Mouse (Mus musculus): ENCODE results near the gene Fam219a. TPM values are rescaled to one million over a fixed set of nuclear protein-coding genes. Genes with fewer than 3 reads are reported as not detected.
A peak's percentile ranks its signal among the peaks of the same experiment; 100 is the strongest.

Gene Fam219a
- polyA plus RNA-seq, 1 experiment from 2014 or later, result 67.6 TPM

- no peak overlapping the region for H3K4me3 ChIP-seq (ENCODE audit: inconsistent target)
- no peaks in the 10 kb centered on the region for H3K36me3 ChIP-seq (ENCODE audit: inconsistent target)
- 96% methylated on average over 7 of the region's 7 CpGs for WGBS (ENCODE audit: missing documents)
- no peaks in the 10 kb centered on the region for H3K79me2 ChIP-seq (ENCODE audit: inconsistent target)
- no peak overlapping the region for H3K27ac ChIP-seq
These were observed 76.4 kb downstream of the Fam219a start for GRCm38 (mm10) chr4:41492951-41493350.

GRCm38 (mm10) chr4:41481601-41482017, 87.7 kb downstream of the Fam219a start:
- 82% methylated on average over 6 of the region's 6 CpGs for WGBS (ENCODE audit: missing documents)
- 0 out of 2 replicates have a peak, but pooled peaks cover 17% of the 10 kb centered on the region for H3K36me3 ChIP-seq (ENCODE audit: inconsistent target)
- no peak overlapping the region for H3K4me3 ChIP-seq (ENCODE audit: inconsistent target)
- H3K79me2 ChIP-seq (ENCODE audit: inconsistent target), result no peaks in the 10 kb centered on the region
- no peak overlapping the region for H3K27ac ChIP-seq

GRCm38 (mm10) chr4:41480254-41480653, 89.1 kb downstream of the Fam219a start:
- Histone ChIP-seq H3K27ac (no peak overlapping the region), H3K36me3 (ENCODE audit: inconsistent target) (0 out of 2 replicates have a peak, but pooled peaks cover 17% of the 10 kb centered on the region), H3K79me2 (ENCODE audit: inconsistent target) (no peaks in the 10 kb centered on the region), H3K4me3 (ENCODE audit: inconsistent target) (no peak overlapping the region)
- 97% methylated on average over 8 of the region's 8 CpGs for WGBS (ENCODE audit: missing documents)

GRCm38 (mm10) chr4:41479456-41479804, 89.9 kb downstream of the Fam219a start:
- no peaks in the 10 kb centered on the region for H3K79me2 ChIP-seq (ENCODE audit: inconsistent target)
- H3K4me3 ChIP-seq (ENCODE audit: inconsistent target), result no peak overlapping the region
- H3K27ac ChIP-seq, result no peak overlapping the region
- H3K36me3 ChIP-seq (ENCODE audit: inconsistent target), result 0 out of 2 replicates have a peak, but pooled peaks cover 17% of the 10 kb centered on the region
- WGBS (ENCODE audit: missing documents), result 88% methylated on average over 1 of the region's 1 CpGs

GRCm38 (mm10) chr4:41478751-41479455, 90.4 kb downstream of the Fam219a start:
- WGBS (ENCODE audit: missing documents), result 92% methylated on average over 4 of the region's 4 CpGs
- H3K36me3 ChIP-seq (ENCODE audit: inconsistent target), result 0 out of 2 replicates have a peak, but pooled peaks cover 17% of the 10 kb centered on the region
- no peak overlapping the region for H3K27ac ChIP-seq
- H3K79me2 ChIP-seq (ENCODE audit: inconsistent target), result no peaks in the 10 kb centered on the region
- H3K4me3 ChIP-seq (ENCODE audit: inconsistent target), result no peak overlapping the region

GRCm38 (mm10) chr4:41477648-41478160, 91.6 kb downstream of the Fam219a start:
- H3K27ac ChIP-seq, result no peak overlapping the region
- H3K4me3 ChIP-seq (ENCODE audit: inconsistent target), result no peak overlapping the region
- H3K79me2 ChIP-seq (ENCODE audit: inconsistent target), result no peaks in the 10 kb centered on the region
- 96% methylated on average over 9 of the region's 9 CpGs for WGBS (ENCODE audit: missing documents)
- H3K36me3 ChIP-seq (ENCODE audit: inconsistent target), result 0 out of 2 replicates have a peak, but pooled peaks cover 17% of the 10 kb centered on the region

GRCm38 (mm10) chr4:41471384-41471689, 98.0 kb downstream of the Fam219a start:
- no peak overlapping the region for H3K27ac ChIP-seq
- H3K79me2 ChIP-seq (ENCODE audit: inconsistent target), result no peaks in the 10 kb centered on the region
- 100% methylated on average over 1 of the region's 1 CpGs for WGBS (ENCODE audit: missing documents)
- H3K36me3 ChIP-seq (ENCODE audit: inconsistent target), result no peaks in the 10 kb centered on the region
- H3K4me3 ChIP-seq (ENCODE audit: inconsistent target), result no peak overlapping the region

- Histone ChIP-seq H3K4me3 (ENCODE audit: inconsistent target) (no peak overlapping the region), H3K27ac (no peak overlapping the region), H3K79me2 (ENCODE audit: inconsistent target) (no peaks in the 10 kb centered on the region), H3K36me3 (ENCODE audit: inconsistent target) (no peaks in the 10 kb centered on the region)
- 94% methylated on average over 5 of the region's 5 CpGs for WGBS (ENCODE audit: missing documents)
These were observed 98.5 kb downstream of the Fam219a start for GRCm38 (mm10) chr4:41470684-41471383.

GRCm38 (mm10) chr4:41470051-41470683, 99.2 kb downstream of the Fam219a start:
- WGBS (ENCODE audit: missing documents), result 98% methylated on average over 7 of the region's 7 CpGs

GRCm38 (mm10) chr4:41469199-41469598, 100.1 kb downstream of the Fam219a start:
- Histone ChIP-seq H3K36me3 (ENCODE audit: inconsistent target) (no peaks in the 10 kb centered on the region), H3K4me3 (ENCODE audit: inconsistent target) (no peak overlapping the region), H3K27ac (0 out of 2 replicates have a peak overlapping the region, but pooled peaks have one; percentile 25), H3K79me2 (ENCODE audit: inconsistent target) (no peaks in the 10 kb centered on the region)
- WGBS (ENCODE audit: missing documents), result 37% methylated on average over 10 of the region's 10 CpGs

More at GRCm38 (mm10) chr4:41470051-41470683, 99.2 kb downstream of the Fam219a start:
- H3K36me3 ChIP-seq (ENCODE audit: inconsistent target), result no peaks in the 10 kb centered on the region
- H3K4me3 ChIP-seq (ENCODE audit: inconsistent target), result no peak overlapping the region
- no peaks in the 10 kb centered on the region for H3K79me2 ChIP-seq (ENCODE audit: inconsistent target)
- no peak overlapping the region for H3K27ac ChIP-seq

- 45% methylated on average over 16 of the region's 17 CpGs for WGBS (ENCODE audit: missing documents)
- Histone ChIP-seq H3K27ac (0 out of 2 replicates have a peak overlapping the region, but pooled peaks have one; percentile 25), H3K4me3 (ENCODE audit: inconsistent target) (no peak overlapping the region), H3K36me3 (ENCODE audit: inconsistent target) (no peaks in the 10 kb centered on the region), H3K79me2 (ENCODE audit: inconsistent target) (peaks cover 4% of the 10 kb centered on the region; the same call in 1 of the 2 replicates)
These were observed 100.8 kb downstream of the Fam219a start for GRCm38 (mm10) chr4:41468396-41469080.
